Mouse (Mus musculus) olfactory bulb, adult 2 months (tissue): Measurements from ENCODE around the gene Shroom3.

Source experiments
- CTCF ChIP-seq: fragments of 200-500 bp; IDR thresholded peaks from 2 replicates; pipeline ENCODE4 v1.5.1; 2012; ENCODE audit warnings: low read depth, mild to moderate bottlenecking, low read length, moderate library complexity; ENCODE audit not compliant: insufficient read depth
- POLR2A ChIP-seq: fragments of 200-500 bp; IDR thresholded peaks from 2 replicates; pipeline ENCODE4 v1.6.1; 2012; ENCODE audit warnings: mild to moderate bottlenecking, low read depth, low read length, moderate library complexity; ENCODE audit not compliant: insufficient read depth

- TF ChIP-seq CTCF (no peak), POLR2A (no peak)
These were observed 300.7 kb downstream of the Shroom3 start for GRCm38 (mm10) chr5:92983942-92984341.
